Mouse (Mus musculus): ENCODE results near the gene Mmp9. TPM values are rescaled to one million over a fixed set of nuclear protein-coding genes. Genes with fewer than 3 reads are reported as not detected.

Mmp9 gene
- polyA plus RNA-seq, 1 experiment from 2014 or later, result 1.2 TPM

DNA sequence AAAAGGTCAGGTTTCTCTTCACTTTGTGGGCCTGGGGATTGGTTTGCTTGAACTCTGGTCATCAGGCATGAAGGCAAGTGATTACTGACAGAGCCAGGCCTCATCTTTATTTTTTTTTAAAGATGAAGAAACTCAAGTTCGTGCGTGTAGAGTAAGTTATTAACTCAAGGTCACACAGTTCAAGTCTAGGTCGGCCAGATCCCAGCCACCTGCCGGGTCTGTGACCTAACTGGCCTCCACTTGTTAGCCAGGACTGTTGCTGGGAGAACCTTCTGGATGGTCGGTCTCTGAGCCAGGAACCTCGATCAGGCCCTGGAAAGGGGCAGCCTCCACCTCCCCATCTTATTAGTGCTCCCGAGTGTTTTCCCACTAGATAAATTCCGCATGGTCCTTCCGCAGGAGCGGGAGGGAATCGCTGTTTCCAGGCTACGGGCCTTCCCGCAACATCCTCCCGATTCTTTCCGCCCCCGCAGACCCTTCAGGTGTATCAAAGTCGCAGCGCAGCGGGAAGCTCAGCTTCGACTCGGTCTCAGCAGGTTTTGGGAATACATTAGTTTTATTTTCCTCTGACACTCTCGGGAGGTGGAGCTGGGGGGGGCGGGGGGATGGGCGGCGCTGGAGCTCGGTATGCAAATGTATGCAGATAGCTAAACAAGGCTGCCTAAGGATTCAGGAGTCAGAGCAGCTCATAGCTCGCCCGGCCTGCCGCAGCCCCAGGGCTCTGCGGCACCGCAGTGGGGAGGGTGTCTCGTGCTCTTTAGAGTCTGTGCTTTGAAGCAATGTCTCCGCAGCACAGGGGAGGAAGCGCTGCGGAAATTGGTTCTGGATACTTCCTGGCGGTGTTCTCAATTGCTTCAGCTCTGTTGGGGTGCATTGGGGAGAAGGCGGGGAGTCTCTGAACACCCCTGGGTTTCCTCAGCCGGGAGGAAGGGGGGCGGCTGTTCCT, 2.2 kb upstream of the Mmp9 start:
- no peak for DNase-seq
- ATAC-seq (ENCODE audit: low read depth), result peak; percentile 57; the same call in 1 of the 2 replicates
- Histone ChIP-seq H3K9ac (no peak overlapping the region), H3K27me3 (peaks cover 86% of the 10 kb centered on the region), H3K27ac (no peak overlapping the region), H3K9me3 (replicated peaks) (no peaks in the 10 kb centered on the region), H3K36me3 (no peaks in the 10 kb centered on the region), H3K4me2 (peak overlapping the region; percentile 50), H3K4me1 (replicated peaks) (peaks cover 12% of the 10 kb centered on the region), H3K4me3 (replicated peaks) (peak overlapping the region; percentile 30)
- 4% methylated on average over 39 of the region's 39 CpGs for WGBS (ENCODE audit: insufficient replicate concordance)

DNA sequence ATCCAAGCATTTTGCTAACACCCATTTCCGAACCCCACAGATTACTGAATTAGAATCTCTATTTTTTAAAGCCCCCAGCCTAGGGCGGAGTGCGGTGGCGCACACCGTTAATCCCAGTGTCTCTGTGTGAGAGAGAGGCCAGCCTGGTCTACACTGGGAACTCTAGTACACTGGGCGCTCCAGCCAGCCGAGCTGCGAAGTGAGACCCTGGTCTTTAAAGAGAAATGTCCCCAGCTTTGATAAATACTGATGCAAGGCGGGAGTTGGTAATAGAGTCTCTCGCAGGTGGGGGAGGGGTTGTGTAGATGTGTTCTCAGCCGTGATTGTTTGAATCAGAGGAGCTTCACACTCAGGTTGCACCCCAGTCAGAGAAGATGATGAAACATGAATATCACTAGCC, 1.5 kb upstream of the Mmp9 start:
- Histone ChIP-seq H3K4me1 (replicated peaks) (peaks cover 12% of the 10 kb centered on the region), H3K27me3 (peaks cover 89% of the 10 kb centered on the region), H3K9ac (no peak overlapping the region), H3K36me3 (no peaks in the 10 kb centered on the region), H3K4me2 (peak overlapping the region; percentile 50), H3K4me3 (replicated peaks) (peak overlapping the region; percentile 30), H3K27ac (no peak overlapping the region), H3K9me3 (replicated peaks) (no peaks in the 10 kb centered on the region)
- ATAC-seq (ENCODE audit: low read depth) (no peak), DNase-seq (no peak)
- WGBS (ENCODE audit: insufficient replicate concordance), result 6% methylated on average over 11 of the region's 11 CpGs

GRCm38 (mm10) chr2:164942692-164943290, 2.2 kb downstream of the Mmp9 start:
- Histone ChIP-seq H3K4me3 (replicated peaks) (no peak overlapping the region), H3K27me3 (peaks cover 87% of the 10 kb centered on the region), H3K27ac (no peak overlapping the region), H3K4me1 (replicated peaks) (peaks cover 12% of the 10 kb centered on the region), H3K9ac (no peak overlapping the region), H3K36me3 (no peaks in the 10 kb centered on the region), H3K9me3 (replicated peaks) (no peaks in the 10 kb centered on the region), H3K4me2 (no peak overlapping the region)
- peak; percentile 30; the same call in 1 of the 2 replicates for ATAC-seq (ENCODE audit: low read depth)
- DNase-seq, result no peak
- WGBS (ENCODE audit: insufficient replicate concordance), result 3% methylated on average over 5 of the region's 5 CpGs

GRCm38 (mm10) chr2:164947506-164947905, 6.9 kb downstream of the Mmp9 start:
- H3K27ac ChIP-seq, result no peak overlapping the region
- peaks cover 88% of the 10 kb centered on the region for H3K27me3 ChIP-seq
- no peak for DNase-seq
- H3K9ac ChIP-seq, result no peak overlapping the region
- no peaks in the 10 kb centered on the region for H3K36me3 ChIP-seq
- H3K4me1 ChIP-seq (replicated peaks), result peaks cover 15% of the 10 kb centered on the region
- H3K4me2 ChIP-seq, result no peak overlapping the region
- no peak for ATAC-seq (ENCODE audit: low read depth)
- 0 out of 2 replicates have a peak, but pooled peaks cover 4% of the 10 kb centered on the region for H3K9me3 ChIP-seq (replicated peaks)
- no peak overlapping the region for H3K4me3 ChIP-seq (replicated peaks)
- WGBS (ENCODE audit: insufficient replicate concordance), result 20% methylated on average over 4 of the region's 4 CpGs

DNA sequence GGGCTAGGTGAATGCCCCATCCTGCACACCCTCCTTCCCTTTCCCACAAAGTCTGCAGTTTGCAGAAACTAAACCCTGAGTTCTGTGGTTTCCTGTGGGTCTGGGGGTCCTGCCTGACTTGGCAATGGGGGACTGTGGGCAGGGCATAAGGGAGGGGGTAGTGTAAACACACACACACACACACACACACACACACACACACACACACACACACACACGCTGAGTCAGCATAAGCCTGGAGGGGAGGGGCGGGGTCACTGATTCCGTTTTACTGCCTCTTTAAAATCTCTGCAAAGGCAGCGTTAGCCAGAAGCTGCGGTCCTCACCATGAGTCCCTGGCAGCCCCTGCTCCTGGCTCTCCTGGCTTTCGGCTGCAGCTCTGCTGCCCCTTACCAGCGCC, 7.3 kb downstream of the Mmp9 start:
- 0 out of 2 replicates have a peak, but pooled peaks cover 4% of the 10 kb centered on the region for H3K9me3 ChIP-seq (replicated peaks)
- no peak overlapping the region for H3K9ac ChIP-seq
- no peak for DNase-seq
- peaks cover 15% of the 10 kb centered on the region for H3K4me1 ChIP-seq (replicated peaks)
- WGBS (ENCODE audit: insufficient replicate concordance), result 4% methylated on average over 6 of the region's 7 CpGs
- no peak overlapping the region for H3K4me2 ChIP-seq
- H3K36me3 ChIP-seq, result no peaks in the 10 kb centered on the region
- no peak for ATAC-seq (ENCODE audit: low read depth)
- no peak overlapping the region for H3K4me3 ChIP-seq (replicated peaks)
- H3K27me3 ChIP-seq, result peaks cover 90% of the 10 kb centered on the region
- H3K27ac ChIP-seq, result no peak overlapping the region

GRCm38 (mm10) chr2:164948962-164949361, 8.4 kb downstream of the Mmp9 start:
- H3K27me3 ChIP-seq, result peaks cover 96% of the 10 kb centered on the region
- ATAC-seq (ENCODE audit: low read depth) (no peak), DNase-seq (no peak)
- peaks cover 15% of the 10 kb centered on the region for H3K4me1 ChIP-seq (replicated peaks)
- no peak overlapping the region for H3K27ac ChIP-seq
- WGBS (ENCODE audit: insufficient replicate concordance), result 9% methylated on average over 25 of the region's 25 CpGs
- no peak overlapping the region for H3K9ac ChIP-seq
- peak overlapping the region; percentile 23; the same call in 1 of the 2 replicates for H3K4me2 ChIP-seq
- no peak overlapping the region for H3K4me3 ChIP-seq (replicated peaks)
- no peaks in the 10 kb centered on the region for H3K36me3 ChIP-seq
- 0 out of 2 replicates have a peak, but pooled peaks cover 4% of the 10 kb centered on the region for H3K9me3 ChIP-seq (replicated peaks)

DNA sequence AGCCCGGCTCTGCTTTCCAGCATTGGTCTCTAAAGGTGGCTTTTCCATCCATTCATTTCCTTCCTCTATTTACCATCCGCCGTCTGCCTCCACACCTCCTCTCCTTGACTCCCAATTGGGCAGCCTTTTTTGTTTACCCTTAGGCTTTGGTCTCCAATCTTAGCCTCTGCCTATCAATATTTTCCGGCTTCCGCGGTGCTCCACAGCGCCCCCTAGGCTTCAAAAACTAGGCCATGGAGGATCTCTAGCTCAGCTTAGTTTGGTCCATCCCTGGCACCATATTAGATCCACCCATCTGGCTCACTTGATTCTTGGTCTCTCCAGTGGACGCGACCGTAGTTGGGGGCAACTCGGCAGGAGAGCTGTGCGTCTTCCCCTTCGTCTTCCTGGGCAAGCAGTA, 9.9 kb downstream of the Mmp9 start:
- H3K27ac ChIP-seq, result no peak overlapping the region
- peaks cover 15% of the 10 kb centered on the region for H3K4me1 ChIP-seq (replicated peaks)
- H3K9ac ChIP-seq, result no peak overlapping the region
- no peak overlapping the region for H3K4me3 ChIP-seq (replicated peaks)
- DNase-seq (no peak), ATAC-seq (ENCODE audit: low read depth) (no peak)
- no peak overlapping the region for H3K4me2 ChIP-seq
- WGBS (ENCODE audit: insufficient replicate concordance), result 20% methylated on average over 13 of the region's 13 CpGs
- no peaks in the 10 kb centered on the region for H3K36me3 ChIP-seq
- peaks cover 91% of the 10 kb centered on the region for H3K27me3 ChIP-seq
- 0 out of 2 replicates have a peak, but pooled peaks cover 4% of the 10 kb centered on the region for H3K9me3 ChIP-seq (replicated peaks)

DNA sequence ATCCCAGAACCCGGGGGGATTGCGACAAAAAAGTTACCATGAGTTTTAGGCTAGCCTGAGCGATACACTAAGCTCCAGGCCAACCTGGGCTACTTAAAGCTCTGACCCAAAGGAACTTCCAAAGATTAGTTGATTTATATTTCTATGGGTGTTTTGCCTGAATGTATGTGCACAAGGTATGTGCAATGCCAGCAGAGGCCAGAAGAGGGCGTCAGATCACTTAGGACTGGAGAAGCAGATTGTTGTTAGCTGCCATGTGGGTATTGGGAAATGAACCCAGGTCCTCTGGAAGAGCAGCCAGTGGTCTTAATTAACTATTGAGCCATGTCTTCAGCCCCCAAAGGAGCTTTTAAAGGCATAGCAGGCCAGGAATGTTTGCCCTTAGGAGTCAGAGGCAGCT, 11.2 kb downstream of the Mmp9 start:
- 68% methylated on average over 4 of the region's 4 CpGs for WGBS (ENCODE audit: insufficient replicate concordance)
- peaks cover 15% of the 10 kb centered on the region for H3K4me1 ChIP-seq (replicated peaks)
- H3K27me3 ChIP-seq, result peaks cover 82% of the 10 kb centered on the region
- ATAC-seq (ENCODE audit: low read depth) (no peak), DNase-seq (no peak)
- no peak overlapping the region for H3K9ac ChIP-seq
- H3K9me3 ChIP-seq (replicated peaks), result 0 out of 2 replicates have a peak, but pooled peaks cover 4% of the 10 kb centered on the region
- no peak overlapping the region for H3K4me3 ChIP-seq (replicated peaks)
- H3K27ac ChIP-seq, result no peak overlapping the region
- H3K36me3 ChIP-seq, result no peaks in the 10 kb centered on the region
- no peak overlapping the region for H3K4me2 ChIP-seq

DNA sequence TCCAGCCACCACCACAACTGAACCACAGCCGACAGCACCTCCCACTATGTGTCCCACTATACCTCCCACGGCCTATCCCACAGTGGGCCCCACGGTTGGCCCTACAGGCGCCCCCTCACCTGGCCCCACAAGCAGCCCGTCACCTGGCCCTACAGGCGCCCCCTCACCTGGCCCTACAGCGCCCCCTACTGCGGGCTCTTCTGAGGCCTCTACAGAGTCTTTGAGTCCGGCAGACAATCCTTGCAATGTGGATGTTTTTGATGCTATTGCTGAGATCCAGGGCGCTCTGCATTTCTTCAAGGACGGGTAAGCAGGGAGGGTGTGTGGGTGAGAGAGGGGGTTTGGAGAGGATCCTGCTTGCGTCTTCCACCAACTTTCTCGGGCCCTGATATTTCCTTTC, 11.9 kb downstream of the Mmp9 start:
- no peak overlapping the region for H3K9ac ChIP-seq
- 0 out of 2 replicates have a peak, but pooled peaks cover 4% of the 10 kb centered on the region for H3K9me3 ChIP-seq (replicated peaks)
- H3K4me1 ChIP-seq (replicated peaks), result peaks cover 15% of the 10 kb centered on the region
- DNase-seq, result no peak
- H3K27ac ChIP-seq, result no peak overlapping the region
- H3K27me3 ChIP-seq, result peaks cover 82% of the 10 kb centered on the region
- WGBS (ENCODE audit: insufficient replicate concordance), result 25% methylated on average over 13 of the region's 13 CpGs
- no peak for ATAC-seq (ENCODE audit: low read depth)
- no peak overlapping the region for H3K4me2 ChIP-seq
- no peaks in the 10 kb centered on the region for H3K36me3 ChIP-seq
- H3K4me3 ChIP-seq (replicated peaks), result no peak overlapping the region

- no peaks in the 10 kb centered on the region for H3K36me3 ChIP-seq
- H3K27ac ChIP-seq, result no peak overlapping the region
- WGBS (ENCODE audit: insufficient replicate concordance), result 2% methylated on average over 21 of the region's 21 CpGs
- H3K4me2 ChIP-seq, result peak overlapping the region; percentile 19; the same call in 1 of the 2 replicates
- ATAC-seq (ENCODE audit: low read depth) (peak; percentile 49; the same call in 1 of the 2 replicates), DNase-seq (peak; percentile 59)
- H3K27me3 ChIP-seq, result peaks cover 80% of the 10 kb centered on the region
- 0 out of 2 replicates have a peak, but pooled peaks cover 7% of the 10 kb centered on the region for H3K9me3 ChIP-seq (replicated peaks)
- H3K4me3 ChIP-seq (replicated peaks), result no peak overlapping the region
- no peak overlapping the region for H3K9ac ChIP-seq
- peaks cover 15% of the 10 kb centered on the region for H3K4me1 ChIP-seq (replicated peaks)
Observed at GRCm38 (mm10) chr2:164953224-164953623, 12.6 kb downstream of the Mmp9 start.

- Histone ChIP-seq H3K4me1 (replicated peaks) (peaks cover 5% of the 10 kb centered on the region), H3K27me3 (peaks cover 62% of the 10 kb centered on the region), H3K9me3 (replicated peaks) (0 out of 2 replicates have a peak, but pooled peaks cover 2% of the 10 kb centered on the region), H3K4me2 (no peak overlapping the region), H3K36me3 (no peaks in the 10 kb centered on the region), H3K9ac (no peak overlapping the region), H3K27ac (no peak overlapping the region), H3K4me3 (replicated peaks) (no peak overlapping the region)
- DNase-seq (no peak), ATAC-seq (ENCODE audit: low read depth) (no peak)
- 50% methylated on average over 4 of the region's 4 CpGs for WGBS (ENCODE audit: insufficient replicate concordance)
Observed at GRCm38 (mm10) chr2:164955725-164956124, 15.1 kb downstream of the Mmp9 start.

Measured in liver, embryonic 13.5 days (tissue).